Mouse (Mus musculus) urinary bladder, adult 2 months (tissue): ENCODE measurements around the gene Frmd8. TPM values are rescaled to one million over a fixed set of nuclear protein-coding genes. Genes with fewer than 3 reads are reported as not detected.
"Not testable (repeated sequence)": the region's sequence is repeated elsewhere in the genome, so short reads cannot be mapped to it uniquely, and the experiment has no call there.

Experiments used
- DNase-seq: peaks from one replicate; pipeline ENCODE4 v3.0.0; 2022; ENCODE audit warnings: low spot score
- polyA plus RNA-seq: library from polyadenylated mRNA; depleted of rRNA; stranded (reverse); fragments of >200 nt; gene quantifications from 2 replicates; pipeline ENCODE4 v1.2.3, GENCODE M21; 2012

The Frmd8 gene
- polyA plus RNA-seq, 1 experiment: 21.6 TPM

DNA sequence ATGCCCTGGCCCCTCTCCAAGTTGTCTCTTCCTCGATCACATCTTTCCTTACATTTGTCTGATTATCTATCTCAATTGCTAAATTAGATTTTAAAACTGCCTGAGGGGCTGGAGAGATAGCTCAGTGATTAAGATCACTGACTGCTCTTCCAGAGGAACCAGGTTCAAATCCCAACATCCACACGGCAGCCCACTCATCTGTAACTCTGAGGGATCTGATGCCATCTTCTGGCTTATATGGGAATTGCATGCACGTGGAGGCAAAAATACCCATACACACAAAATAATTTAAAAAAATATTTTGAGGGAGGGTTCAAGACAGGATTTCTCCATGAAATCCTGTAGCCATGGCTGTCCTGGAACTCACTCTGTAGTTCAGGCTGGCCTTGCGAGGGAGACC lies 10.8 kb upstream of the Frmd8 start:
- DNase-seq: no peak

DNA sequence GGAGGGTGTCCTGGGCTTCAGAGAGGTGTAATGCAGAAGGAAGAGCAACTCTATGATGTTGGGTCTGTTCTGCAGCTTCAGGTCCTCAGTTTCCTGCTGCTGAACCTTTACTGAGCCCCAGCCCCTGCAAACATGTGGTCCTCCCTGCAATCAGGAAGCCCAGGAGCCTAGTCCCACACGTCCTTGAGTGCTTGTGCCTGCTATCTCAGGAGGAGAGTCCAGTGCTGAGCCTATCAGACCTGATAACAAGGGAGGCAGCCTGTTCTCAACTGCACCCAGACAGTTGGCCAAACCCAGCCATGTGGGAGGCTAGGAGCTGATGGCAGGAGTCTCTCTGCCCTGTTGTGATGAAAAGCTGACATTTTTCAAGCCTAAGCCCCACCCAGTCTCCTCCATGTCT lies 8.9 kb upstream of the Frmd8 start:
- no peak for DNase-seq

DNA sequence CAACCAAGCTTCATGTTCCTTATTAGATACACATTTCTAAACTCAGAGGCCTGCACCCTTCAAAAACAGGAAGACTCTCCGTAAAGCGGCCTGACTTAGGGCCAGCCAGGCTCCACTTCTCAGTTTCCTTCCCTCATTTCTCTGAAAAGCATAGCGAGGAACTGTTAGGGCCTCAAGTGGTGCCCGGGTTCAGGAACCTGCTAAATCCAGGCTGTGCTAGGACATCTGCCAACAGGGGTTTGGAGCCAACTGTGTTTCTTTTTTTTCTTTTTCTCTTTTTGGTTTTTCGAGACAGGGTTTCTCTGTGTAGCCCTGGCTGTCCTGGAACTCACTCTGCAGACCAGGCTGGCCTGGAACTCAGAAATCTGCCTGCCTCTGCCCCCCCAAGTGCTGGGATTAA lies 7.0 kb upstream of the Frmd8 start:
- not testable (repeated sequence) for DNase-seq

- DNase-seq: no peak
These were observed 6.1 kb upstream of the Frmd8 start for GRCm38 (mm10) chr19:5881155-5881554.

- DNase-seq: no peak
These were observed 4.7 kb upstream of the Frmd8 start for GRCm38 (mm10) chr19:5879735-5880134.

- no peak for DNase-seq
These were observed 3.8 kb upstream of the Frmd8 start for GRCm38 (mm10) chr19:5878916-5879315.

DNA sequence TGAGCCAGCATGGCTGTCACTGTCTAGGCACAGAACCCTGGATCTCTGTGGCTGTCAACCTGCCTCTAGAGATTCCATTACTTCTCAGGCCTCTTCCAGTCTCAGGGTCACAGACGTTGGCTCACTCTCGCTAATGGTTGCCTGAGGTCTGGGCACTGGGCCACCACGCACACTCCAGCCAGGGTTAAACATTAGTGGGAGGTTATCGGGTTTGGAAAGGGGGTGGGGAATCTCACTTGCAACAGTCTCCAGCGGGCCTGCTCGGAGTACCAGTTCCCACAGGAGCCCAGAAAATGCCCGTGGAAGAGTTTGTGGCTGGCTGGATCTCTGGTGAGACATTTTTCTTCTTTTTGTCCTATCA lies 3.3 kb upstream of the Frmd8 start:
- DNase-seq: no peak

- peak; percentile 61 for DNase-seq
These were observed 2.7 kb upstream of the Frmd8 start, which contains the start of gene Slc25a45 for GRCm38 (mm10) chr19:5877618-5878361. Gene Slc25a45, plus strand, starts transcription at chr19:5877808.

DNA sequence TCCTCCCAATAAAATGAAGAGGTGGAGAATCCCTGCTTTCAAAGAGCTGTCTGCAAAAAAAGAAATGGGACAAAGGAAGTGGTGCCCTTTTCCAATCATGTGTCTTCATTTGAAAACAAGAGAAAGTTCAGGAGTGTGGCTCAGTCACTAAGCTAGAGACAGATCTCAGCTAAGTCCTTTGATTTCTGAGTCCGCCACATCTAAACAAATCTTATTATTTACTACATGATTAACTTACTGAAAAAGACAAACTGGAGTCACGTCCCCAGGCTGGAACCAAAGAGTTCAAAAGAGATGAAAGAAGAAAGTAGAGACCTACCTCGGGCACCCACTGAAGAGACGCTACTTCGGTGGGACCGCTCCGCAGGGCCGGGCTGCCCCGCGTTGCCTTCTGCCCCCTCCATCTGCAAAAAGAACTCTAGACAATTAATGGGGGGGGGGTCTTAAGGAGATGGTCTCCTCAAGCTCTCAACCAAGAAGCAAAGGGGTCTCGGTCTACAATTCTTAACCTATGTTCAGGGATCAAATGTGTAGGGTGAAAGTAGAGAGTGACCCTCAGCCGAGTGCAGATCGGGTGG lies 594 bp downstream of the Frmd8 start:
- no peak for DNase-seq

DNA sequence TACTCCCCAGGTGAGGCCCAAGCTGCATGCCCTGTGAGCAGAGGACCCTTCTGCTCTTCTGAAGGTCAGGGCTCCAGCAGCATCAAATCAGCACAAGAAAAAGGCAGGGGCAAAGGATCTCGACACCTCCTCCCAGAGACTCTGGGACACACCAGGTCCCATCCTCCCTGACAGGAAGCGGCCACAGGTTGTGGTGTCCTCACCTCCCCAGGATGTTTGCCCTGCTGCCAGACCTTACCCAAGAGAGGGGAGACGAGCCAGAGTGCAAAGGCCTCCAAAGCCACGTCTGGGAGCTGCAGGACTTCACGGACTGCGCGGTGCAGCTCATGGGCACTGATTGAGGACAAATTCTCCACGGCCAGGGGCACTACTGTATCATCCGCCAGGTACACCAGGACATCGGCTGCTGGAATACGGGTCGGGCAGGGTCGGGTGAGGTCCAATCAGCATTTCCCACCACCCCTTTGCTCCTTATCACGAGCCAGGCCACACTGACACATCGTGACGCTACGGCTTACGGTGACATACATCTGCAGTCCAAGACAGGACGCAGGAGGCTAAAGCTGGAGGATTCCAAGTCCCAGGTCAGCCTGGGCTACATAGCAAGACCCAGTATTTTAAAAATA lies 2.0 kb downstream of the Frmd8 start:
- no peak for DNase-seq

DNA sequence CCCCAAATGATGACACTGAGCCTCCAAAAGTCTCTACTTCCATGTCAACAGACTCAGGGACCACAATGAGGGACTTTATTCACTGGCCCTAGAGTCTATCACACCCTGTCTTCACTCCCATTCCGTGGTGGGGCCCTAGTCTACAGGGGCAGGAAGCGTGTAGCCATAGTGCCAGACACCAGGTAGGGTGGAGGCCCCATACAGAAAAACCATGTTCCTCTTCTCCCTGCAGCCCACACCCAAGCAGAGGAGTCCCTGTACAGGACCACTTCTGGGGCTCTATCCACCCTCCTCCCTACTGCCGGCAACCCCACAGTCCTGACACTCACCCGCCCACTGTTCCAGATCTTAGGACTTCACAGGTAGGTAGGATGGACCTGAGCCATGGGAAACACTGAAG lies 2.5 kb downstream of the Frmd8 start:
- no peak for DNase-seq

GRCm38 (mm10) chr19:5871683-5872082 lies 3.4 kb downstream of the Frmd8 start:
- DNase-seq: no peak

DNA sequence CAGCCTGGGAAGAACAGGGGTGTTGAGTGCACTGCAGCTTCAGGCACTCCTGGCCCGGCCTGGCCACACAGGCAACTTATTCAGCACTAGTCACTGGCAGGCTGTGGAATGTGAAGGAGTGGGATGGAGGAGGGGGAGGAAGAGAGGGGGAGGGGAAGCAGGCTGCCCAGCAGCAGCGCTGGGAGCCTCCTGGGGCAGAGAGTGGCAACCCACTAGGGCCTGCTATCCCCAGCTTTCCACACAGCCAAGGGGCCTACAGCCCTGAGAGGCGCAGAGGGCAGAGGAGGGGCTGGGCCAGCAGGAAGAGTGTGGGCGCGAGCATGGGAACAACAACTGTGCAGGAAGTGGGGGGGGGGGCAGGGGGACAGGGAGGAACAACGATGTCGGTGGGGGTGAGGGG lies 3.8 kb downstream of the Frmd8 start:
- no peak for DNase-seq

GRCm38 (mm10) chr19:5868096-5868495 lies 7.0 kb downstream of the Frmd8 start:
- DNase-seq: no peak

DNA sequence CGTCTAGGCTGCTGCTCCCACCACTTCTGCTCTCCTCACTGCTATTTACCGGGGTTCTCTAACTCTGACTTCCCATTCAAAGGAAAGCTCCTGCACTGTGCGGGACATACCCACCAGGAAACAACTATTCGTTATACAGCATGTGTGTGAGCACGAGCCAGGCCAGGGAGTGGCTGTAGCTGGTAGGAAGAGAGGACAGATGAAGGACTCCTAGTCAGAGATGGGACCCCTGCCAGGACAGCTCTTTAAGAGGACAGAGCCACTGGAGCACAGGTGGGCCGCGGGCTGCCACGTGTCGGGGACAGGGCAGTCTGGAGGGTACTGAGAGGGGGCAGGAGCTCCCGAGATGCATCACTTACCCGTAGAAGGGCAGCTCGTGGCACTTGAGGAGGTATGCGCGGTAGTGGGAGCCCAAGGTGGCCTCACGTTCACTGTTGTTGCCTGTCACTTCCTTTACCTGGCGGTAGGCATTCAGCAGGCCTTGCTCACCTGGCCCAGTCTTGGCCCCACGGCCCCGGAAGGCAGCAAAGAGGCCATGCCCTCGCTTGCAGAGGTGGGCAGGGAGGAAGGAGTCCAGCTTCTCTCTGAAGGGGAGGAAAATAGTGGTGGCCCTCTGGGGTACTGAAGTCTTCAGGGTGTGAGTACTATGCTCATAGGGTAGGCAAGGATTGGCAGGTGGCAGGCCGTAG lies 10.2 kb downstream of the Frmd8 start:
- DNase-seq: no peak

DNA sequence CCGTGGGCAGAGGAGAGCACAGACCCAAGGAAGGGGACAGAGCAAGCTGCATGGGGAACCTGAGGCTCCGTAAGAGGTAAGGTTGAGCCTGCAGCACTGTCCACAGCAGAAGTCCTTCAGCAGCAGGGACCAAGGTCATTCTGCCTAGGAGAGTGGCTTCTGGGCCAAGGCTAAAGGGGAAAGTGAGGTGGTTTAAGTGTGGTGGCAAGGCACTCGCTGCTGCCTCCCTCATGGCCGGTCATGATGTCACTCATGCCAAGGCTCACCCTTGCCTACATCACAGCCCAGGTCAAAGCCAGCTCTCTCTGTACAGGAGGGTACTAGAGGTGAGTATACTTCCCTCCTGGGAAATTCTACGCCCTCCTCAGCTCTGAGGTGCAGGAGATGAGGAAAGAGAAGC lies 11.3 kb downstream of the Frmd8 start:
- no peak for DNase-seq

- DNase-seq: no peak
These were observed 12.6 kb downstream of the Frmd8 start for GRCm38 (mm10) chr19:5862335-5863085.

GRCm38 (mm10) chr19:5856604-5857003 lies 18.5 kb downstream of the Frmd8 start:
- DNase-seq: no peak

DNA sequence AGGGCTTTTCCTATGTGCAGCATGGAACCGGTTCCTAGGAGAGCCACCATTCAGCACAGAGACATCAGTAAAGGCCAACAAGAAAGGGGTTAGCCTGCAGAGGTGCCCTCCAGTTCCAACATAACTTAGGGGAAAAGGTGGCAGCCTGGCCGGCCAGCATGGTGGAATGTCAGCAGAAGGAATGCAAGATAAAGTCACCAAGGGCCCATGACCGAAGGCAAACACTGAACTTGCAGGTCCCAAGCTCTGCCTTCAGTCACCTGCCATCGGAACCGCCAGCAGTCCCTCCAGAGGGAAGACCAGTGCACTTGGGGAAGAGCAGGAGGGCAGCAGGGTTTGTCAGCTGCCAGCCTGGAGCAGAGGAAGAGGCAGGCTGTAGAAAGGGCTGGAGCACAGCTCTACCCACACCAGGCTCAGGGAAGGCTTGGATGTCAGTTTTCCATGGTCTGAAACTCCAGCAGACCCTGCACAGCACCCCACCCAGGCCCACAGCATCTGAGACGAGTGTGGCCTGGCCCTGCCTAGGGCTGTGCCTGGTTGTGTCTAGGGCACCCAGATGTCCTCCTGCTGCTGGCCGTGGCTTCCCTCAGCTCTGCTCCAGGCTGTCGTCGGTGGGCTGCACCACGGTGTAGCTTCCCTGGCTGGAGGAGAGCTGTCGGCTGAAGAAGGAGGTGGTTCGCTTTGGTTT lies 22.9 kb downstream of the Frmd8 start:
- no peak for DNase-seq

- no peak for DNase-seq
These were observed 23.5 kb downstream of the Frmd8 start for GRCm38 (mm10) chr19:5851481-5851971.

DNA sequence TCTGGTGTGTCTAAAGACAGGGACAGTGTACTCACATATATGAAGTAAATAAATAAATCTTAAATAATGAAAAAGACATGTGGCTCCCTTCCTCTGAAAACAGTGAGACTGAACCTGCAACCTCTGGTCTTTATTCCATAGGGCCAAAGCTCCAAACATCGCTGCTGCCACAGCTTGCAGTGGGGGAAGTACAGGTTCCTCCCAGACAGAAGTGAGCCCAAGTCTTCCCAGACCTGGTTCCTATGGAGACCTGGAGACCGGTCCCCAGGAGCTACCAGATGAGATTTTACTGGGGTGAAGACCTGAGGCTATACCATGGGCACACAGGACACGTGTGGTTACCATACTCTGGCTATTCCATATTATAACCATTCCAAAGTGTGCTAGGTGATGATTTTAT lies 24.2 kb downstream of the Frmd8 start:
- no peak for DNase-seq
